Mouse (Mus musculus) embryonic facial prominence, embryonic 13.5 days (tissue): ENCODE measurements around the gene Mapk8ip3. TPM values are rescaled to one million over a fixed set of nuclear protein-coding genes. Genes with fewer than 3 reads are reported as not detected.
A peak's percentile ranks its signal among the peaks of the same experiment; 100 is the strongest.

Experiments
- ATAC-seq: fragments of 200-750 bp; cut with Nextera tagmentation; 2 replicates; pipeline ENCODE4 v1.8.0; 2017; ENCODE audit warnings: low read depth; ENCODE audit not compliant: insufficient number of reproducible peaks, insufficient read depth, low FRiP score, low TSS enrichment
- H3K27ac ChIP-seq: fragments of 300-500 bp; sonication (generic); 2 replicates; pipeline ENCODE4 v1.5.1; 2015; ENCODE audit warnings: moderate library complexity, mild to moderate bottlenecking, inconsistent platforms
- H3K27me3 ChIP-seq: fragments of 300-500 bp; sonication (generic); 2 replicates; pipeline ENCODE4 v1.6.1; 2015; ENCODE audit warnings: mild to moderate bottlenecking, inconsistent platforms
- H3K36me3 ChIP-seq: fragments of 300-500 bp; sonication (generic); 2 replicates; pipeline ENCODE4 v1.6.1; 2015; ENCODE audit warnings: mild to moderate bottlenecking, inconsistent platforms
- H3K4me1 ChIP-seq: fragments of 300-500 bp; sonication (generic); 2 replicates; pipeline ENCODE4 v1.6.1; 2015; ENCODE audit warnings: inconsistent platforms
- H3K4me2 ChIP-seq: fragments of 300-500 bp; sonication (generic); 2 replicates; pipeline ENCODE4 v1.6.1; 2015; ENCODE audit warnings: moderate library complexity, mild to moderate bottlenecking, inconsistent platforms
- H3K4me3 ChIP-seq: fragments of 300-500 bp; sonication (generic); 2 replicates; pipeline ENCODE4 v1.5.1; 2015; ENCODE audit warnings: mild to moderate bottlenecking, inconsistent platforms
- H3K9ac ChIP-seq: fragments of 300-500 bp; sonication (generic); 2 replicates; pipeline ENCODE4 v1.6.1; 2015; ENCODE audit warnings: mild to moderate bottlenecking, inconsistent platforms
- H3K9me3 ChIP-seq: fragments of 300-500 bp; sonication (generic); 2 replicates; pipeline ENCODE4 v1.6.1; 2016; ENCODE audit warnings: inconsistent platforms
- WGBS: fragments of 180-500 bp; shearing (Covaris S2); methylation state at CpG from one replicate; pipeline ENCODE4 v1.1.7; 2015; ENCODE audit warnings: mixed read lengths; 5-methylcytosine and 5-hydroxymethylcytosine counted together
- polyA plus RNA-seq: library from polyadenylated mRNA; unstranded; fragments of >200 nt; fragmentation: Nextera tagmentation; extraction: Ambion mirVana; gene quantifications from 2 replicates; pipeline ENCODE4 v1.2.1, GENCODE M21; 2015

The Mapk8ip3 gene
- polyA plus RNA-seq, 1 experiment from 2014 or later, result 41.6 TPM

DNA sequence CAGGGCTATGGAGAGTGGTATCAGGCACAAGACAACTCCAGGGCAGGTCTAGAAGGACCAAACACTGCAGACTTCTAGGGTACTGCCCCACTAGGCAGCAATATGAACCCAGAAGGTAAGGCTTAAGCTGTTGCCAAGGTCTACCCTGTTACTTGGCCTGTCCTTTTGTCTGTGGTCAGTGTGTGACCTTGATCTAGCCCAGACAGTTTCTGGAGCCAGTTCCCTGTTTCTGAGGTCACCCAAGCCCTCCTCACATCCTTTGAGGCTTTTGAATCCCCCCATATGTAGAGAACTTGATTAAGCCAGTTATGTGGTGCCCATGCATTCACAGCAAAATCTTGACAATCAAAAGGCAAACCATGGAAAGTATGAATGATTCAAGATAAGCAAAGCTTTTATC, 1.1 kb downstream of the Mapk8ip3 start:
- no peak for ATAC-seq
- Histone ChIP-seq H3K4me1 (peaks cover 24% of the 10 kb centered on the region), H3K27me3 (no peaks in the 10 kb centered on the region), H3K9me3 (no peaks in the 10 kb centered on the region), H3K27ac (no peak overlapping the region), H3K4me2 (peak overlapping the region; percentile 73), H3K36me3 (peaks cover 4% of the 10 kb centered on the region; the same call in 1 of the 2 replicates), H3K9ac (peak overlapping the region; percentile 94), H3K4me3 (peak overlapping the region; percentile 95)

DNA sequence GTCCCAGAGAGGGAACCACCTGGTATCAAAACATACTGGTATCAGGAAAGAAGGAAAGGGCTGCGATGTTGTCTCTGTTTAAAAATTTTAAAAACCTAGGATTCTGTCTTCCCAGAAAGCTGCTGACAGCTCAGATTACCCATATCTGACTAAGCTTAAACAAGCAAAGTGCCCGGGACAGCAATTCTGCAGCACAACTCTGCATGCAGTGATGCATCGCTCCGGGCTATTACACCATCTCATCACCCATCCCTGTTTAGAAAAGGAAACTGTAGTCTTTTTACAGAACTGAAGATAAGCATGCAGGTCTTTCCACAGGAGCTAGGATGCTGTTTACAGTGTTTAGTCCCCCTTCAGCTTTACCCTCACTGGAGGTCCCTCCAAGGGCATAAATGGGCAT, 1.9 kb downstream of the Mapk8ip3 start:
- 79% methylated on average over 4 of the region's 4 CpGs for WGBS
- Histone ChIP-seq H3K9ac (peak overlapping the region; percentile 94), H3K27ac (no peak overlapping the region), H3K4me3 (peak overlapping the region; percentile 95), H3K4me1 (peaks cover 24% of the 10 kb centered on the region), H3K36me3 (peaks cover 4% of the 10 kb centered on the region; the same call in 1 of the 2 replicates), H3K4me2 (peak overlapping the region; percentile 73), H3K27me3 (no peaks in the 10 kb centered on the region), H3K9me3 (no peaks in the 10 kb centered on the region)
- ATAC-seq, result no peak

DNA sequence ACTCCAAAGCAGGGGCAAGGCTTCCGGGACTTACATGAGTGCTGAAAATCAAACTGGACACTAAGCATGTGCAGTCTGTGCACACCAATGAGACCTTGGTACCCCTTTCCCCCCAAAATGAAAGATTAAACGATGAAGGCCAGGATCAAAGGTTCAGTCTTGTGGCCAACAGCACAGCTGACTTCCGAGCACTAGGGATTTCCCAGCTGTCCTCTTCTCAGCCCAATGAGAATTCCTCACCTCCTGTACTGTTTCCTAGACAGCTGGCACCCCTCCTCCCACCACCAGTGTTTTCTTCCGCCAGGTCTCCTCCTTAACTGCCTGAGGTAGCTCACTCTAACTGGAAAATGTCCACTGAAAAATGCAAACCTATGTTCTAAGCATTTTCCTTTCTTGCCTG, 3.6 kb downstream of the Mapk8ip3 start:
- no peak for ATAC-seq
- 91% methylated on average over 4 of the region's 4 CpGs for WGBS
- Histone ChIP-seq H3K9ac (no peak overlapping the region), H3K4me1 (peaks cover 24% of the 10 kb centered on the region), H3K27ac (no peak overlapping the region), H3K4me3 (no peak overlapping the region), H3K36me3 (peaks cover 10% of the 10 kb centered on the region), H3K9me3 (no peaks in the 10 kb centered on the region), H3K4me2 (no peak overlapping the region), H3K27me3 (no peaks in the 10 kb centered on the region)

DNA sequence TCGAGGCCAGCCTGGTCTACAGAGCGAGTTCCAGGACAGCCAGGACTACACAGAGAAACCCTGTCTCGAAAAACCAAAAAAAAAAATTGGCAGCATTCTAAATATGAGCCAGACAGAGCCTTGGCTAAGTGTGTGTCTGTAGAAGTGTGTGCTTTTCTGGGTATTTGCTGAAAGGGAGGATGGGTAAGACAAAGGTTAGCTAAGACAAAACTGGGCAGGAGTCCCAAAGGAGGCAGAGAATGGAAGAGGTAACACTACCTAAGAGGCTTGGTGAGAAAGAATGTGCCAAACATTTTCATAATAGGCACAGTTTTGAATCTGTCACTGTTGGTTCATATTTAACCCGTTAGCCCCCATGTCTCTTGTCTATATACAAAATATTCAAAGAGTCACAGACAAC, 4.3 kb downstream of the Mapk8ip3 start:
- WGBS, result 90% methylated on average over 4 of the region's 4 CpGs
- Histone ChIP-seq H3K4me3 (no peak overlapping the region), H3K27ac (no peak overlapping the region), H3K4me2 (no peak overlapping the region), H3K9me3 (no peaks in the 10 kb centered on the region), H3K36me3 (peaks cover 16% of the 10 kb centered on the region), H3K27me3 (no peaks in the 10 kb centered on the region), H3K4me1 (peaks cover 24% of the 10 kb centered on the region), H3K9ac (no peak overlapping the region)
- no peak for ATAC-seq

DNA sequence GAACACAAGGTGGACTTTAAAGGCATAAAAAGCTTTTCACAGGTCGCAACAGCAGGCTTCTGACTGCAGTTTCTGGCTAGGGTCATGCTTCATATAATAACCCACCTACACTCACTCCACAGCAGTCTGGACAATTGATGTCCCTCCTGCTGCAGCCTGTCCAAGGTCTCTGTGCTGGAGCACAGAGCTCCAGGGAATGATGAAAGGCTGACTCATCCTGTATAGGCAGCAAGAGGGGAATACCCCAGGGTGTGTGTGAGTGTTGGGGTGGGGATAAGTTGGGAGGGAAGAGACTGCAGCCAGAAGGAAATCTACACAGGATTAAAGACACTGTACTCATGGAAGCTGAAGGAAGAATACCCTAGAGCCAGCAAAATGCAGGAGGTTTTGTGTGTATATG, 7.3 kb downstream of the Mapk8ip3 start:
- Histone ChIP-seq H3K4me2 (no peak overlapping the region), H3K4me1 (peaks cover 10% of the 10 kb centered on the region), H3K27me3 (no peaks in the 10 kb centered on the region), H3K4me3 (no peak overlapping the region), H3K27ac (no peak overlapping the region), H3K9ac (no peak overlapping the region), H3K36me3 (peaks cover 43% of the 10 kb centered on the region), H3K9me3 (no peaks in the 10 kb centered on the region)
- 100% methylated on average over 1 of the region's 1 CpGs for whole genome bisulfite sequencing
- ATAC-seq, result no peak

DNA sequence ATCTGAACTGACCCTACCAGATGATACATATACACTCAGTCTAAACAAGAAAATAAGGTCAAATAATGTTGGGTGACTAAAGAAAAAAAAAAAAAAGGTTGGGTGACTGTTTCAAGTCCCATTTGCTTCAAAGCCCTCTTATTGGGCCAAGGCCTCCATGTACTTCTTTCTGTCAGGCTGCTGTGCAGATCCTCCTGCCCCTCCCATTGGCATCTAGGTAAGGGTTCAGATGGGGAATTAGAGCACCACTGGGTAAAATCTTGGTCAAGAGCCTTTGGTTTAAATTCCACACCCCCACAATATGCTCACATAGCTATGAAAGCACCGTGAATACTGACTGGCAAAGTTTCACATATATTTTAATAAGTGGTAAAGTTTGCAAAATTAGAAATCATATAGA, 13.5 kb downstream of the Mapk8ip3 start:
- ATAC-seq, result no peak
- Histone ChIP-seq H3K9me3 (no peaks in the 10 kb centered on the region), H3K27ac (no peak overlapping the region)

DNA sequence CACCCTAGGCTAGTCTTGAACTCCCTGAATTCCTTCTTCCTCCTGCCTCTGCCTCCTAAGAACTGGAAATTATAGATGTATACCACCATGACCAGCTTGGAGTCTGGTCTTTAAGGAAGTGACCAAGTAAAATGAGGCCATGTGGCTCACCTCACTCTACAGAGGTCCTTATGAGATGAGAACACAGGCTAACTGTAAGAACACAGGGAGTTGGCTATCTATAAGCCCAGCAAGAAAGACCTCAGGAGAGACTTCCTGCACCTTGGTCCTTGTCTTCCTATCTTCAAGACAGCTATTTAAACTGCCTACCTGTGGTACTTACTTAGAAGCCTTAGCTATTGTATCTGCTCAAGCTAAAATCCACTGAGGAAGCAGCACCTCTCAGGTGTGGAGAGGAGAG, 22.8 kb downstream of the Mapk8ip3 start:
- H3K27ac ChIP-seq, result no peak overlapping the region
- no peaks in the 10 kb centered on the region for H3K9me3 ChIP-seq
- peaks cover 98% of the 10 kb centered on the region for H3K36me3 ChIP-seq
- no peak overlapping the region for H3K4me2 ChIP-seq
- H3K4me3 ChIP-seq, result no peak overlapping the region
- H3K27me3 ChIP-seq, result no peaks in the 10 kb centered on the region
- no peak overlapping the region for H3K9ac ChIP-seq
- ATAC-seq, result no peak
- no peaks in the 10 kb centered on the region for H3K4me1 ChIP-seq

More for the DNA sequence above, 13.5 kb downstream of the Mapk8ip3 start:
- Histone ChIP-seq H3K27me3 (no peaks in the 10 kb centered on the region), H3K9ac (no peak overlapping the region), H3K4me1 (no peaks in the 10 kb centered on the region), H3K4me2 (no peak overlapping the region), H3K4me3 (no peak overlapping the region), H3K36me3 (peaks cover 95% of the 10 kb centered on the region)
- WGBS, result 93% methylated on average over 1 of the region's 1 CpGs

DNA sequence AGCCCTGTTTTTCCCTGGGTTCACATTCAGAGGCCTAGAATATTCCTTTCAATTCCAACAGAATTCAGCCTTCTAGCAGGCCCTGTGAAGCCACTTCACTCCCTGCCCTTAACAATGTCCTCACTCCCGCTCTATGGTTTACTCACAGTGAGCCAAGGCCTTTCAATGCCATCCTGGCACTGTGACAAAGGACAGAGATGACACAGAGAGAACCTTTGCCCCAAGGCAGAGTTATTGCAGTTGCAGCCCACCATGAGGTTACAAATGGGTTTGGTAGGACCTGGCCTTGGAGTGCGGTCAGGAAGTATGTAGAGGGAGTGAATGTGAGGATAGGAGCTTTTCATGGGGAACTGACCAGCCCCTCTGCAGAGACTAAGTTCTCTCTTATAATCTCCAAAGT, 29.2 kb downstream of the Mapk8ip3 start:
- ATAC-seq, result no peak
- Histone ChIP-seq H3K4me2 (no peak overlapping the region), H3K36me3 (peaks cover 100% of the 10 kb centered on the region), H3K27me3 (no peaks in the 10 kb centered on the region), H3K27ac (no peak overlapping the region), H3K9ac (no peak overlapping the region), H3K4me1 (no peaks in the 10 kb centered on the region), H3K9me3 (no peaks in the 10 kb centered on the region), H3K4me3 (no peak overlapping the region)
- WGBS, result 95% methylated on average over 2 of the region's 2 CpGs

DNA sequence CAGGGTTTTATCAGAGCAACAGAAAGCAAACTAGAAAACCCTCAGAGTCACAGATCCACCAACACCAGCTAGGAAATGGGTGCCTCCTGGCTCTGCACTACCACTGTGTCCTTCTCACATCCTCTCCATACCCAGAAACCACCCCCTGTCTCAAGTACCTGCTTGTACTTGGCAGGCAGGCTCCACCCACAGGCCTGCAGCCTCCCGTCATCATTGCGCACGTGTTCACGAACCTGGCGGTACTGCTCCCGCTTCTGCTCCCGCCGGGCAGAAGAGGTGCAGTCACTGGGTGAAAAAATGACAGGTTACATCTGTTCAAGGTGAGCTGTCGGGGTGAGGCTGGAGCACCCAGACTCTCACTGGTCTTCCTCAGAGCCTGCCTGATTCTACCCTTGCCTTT, 33.0 kb downstream of the Mapk8ip3 start:
- Histone ChIP-seq H3K4me2 (no peak overlapping the region), H3K9ac (no peak overlapping the region), H3K4me1 (no peaks in the 10 kb centered on the region), H3K4me3 (no peak overlapping the region), H3K27me3 (no peaks in the 10 kb centered on the region), H3K27ac (no peak overlapping the region), H3K9me3 (no peaks in the 10 kb centered on the region), H3K36me3 (peaks cover 100% of the 10 kb centered on the region)
- WGBS, result 93% methylated on average over 9 of the region's 9 CpGs
- no peak for ATAC-seq

DNA sequence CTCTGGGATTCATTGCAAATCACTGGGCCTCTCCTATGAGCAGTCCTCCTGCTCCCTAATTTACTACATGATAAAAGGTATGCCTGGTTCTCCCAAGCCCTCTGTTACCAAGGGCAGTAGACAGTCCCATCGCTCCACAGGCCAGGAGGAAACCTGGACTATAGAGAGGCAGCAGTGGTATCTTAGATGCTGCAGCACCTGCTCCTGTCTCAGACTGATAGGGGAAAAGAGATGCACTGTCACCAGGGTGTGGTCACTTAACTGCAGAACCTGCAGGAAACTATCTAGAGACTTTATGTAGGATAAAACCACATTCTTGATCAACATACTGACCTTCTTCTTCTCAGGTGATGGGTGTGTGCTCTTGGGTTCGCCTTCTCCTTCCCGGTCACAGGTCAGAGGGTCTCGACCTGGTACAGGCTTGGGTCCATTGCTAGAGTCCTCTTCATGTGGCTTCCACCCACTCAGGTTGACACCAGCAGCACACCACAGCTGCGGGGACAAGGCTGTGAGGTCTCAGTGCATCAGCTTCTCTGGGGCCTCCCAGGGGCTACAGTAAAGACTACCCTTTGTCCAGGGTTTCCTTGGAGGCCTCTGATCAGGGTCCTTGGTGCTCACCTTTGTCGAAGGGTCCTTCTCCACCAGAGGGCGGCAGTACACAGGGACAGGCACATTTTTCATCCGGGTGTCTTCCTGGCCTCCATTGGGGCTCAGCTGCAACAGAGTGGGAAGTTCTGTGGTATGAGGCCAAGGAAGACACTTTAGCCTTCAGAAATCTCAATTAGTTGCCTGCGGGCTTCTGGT, 33.9 kb downstream of the Mapk8ip3 start:
- 71% methylated on average over 9 of the region's 9 CpGs for WGBS
- Histone ChIP-seq H3K36me3 (peaks cover 100% of the 10 kb centered on the region), H3K4me3 (no peak overlapping the region), H3K27me3 (no peaks in the 10 kb centered on the region), H3K9ac (no peak overlapping the region), H3K4me1 (peaks cover 3% of the 10 kb centered on the region), H3K9me3 (no peaks in the 10 kb centered on the region), H3K4me2 (no peak overlapping the region), H3K27ac (no peak overlapping the region)
- ATAC-seq, result no peak

DNA sequence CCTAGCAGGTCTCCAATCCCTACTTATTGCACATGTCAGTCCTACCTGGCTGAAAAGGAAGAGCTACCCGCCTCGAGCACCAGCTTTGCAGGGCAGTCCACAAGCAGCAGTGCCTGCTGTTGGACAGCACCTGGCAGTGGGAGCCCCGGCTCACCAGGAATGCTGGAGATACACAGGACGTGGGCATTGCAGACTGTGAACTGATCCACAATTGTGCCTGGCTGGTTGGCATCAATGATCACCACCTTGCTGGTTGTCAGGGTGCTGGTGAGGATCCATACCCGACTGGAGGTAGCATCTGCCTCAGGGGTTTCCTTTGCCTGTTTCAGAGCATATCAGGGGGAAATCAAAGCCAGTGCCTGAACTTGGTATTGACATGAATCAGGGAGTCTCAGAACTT, 34.7 kb downstream of the Mapk8ip3 start:
- H3K4me2 ChIP-seq, result no peak overlapping the region
- no peak for ATAC-seq
- peaks cover 11% of the 10 kb centered on the region for H3K4me1 ChIP-seq
- H3K27me3 ChIP-seq, result no peaks in the 10 kb centered on the region
- peaks cover 98% of the 10 kb centered on the region for H3K36me3 ChIP-seq
- no peak overlapping the region for H3K9ac ChIP-seq
- H3K4me3 ChIP-seq, result no peak overlapping the region
- H3K27ac ChIP-seq, result no peak overlapping the region
- 92% methylated on average over 5 of the region's 5 CpGs for WGBS
- no peaks in the 10 kb centered on the region for H3K9me3 ChIP-seq

DNA sequence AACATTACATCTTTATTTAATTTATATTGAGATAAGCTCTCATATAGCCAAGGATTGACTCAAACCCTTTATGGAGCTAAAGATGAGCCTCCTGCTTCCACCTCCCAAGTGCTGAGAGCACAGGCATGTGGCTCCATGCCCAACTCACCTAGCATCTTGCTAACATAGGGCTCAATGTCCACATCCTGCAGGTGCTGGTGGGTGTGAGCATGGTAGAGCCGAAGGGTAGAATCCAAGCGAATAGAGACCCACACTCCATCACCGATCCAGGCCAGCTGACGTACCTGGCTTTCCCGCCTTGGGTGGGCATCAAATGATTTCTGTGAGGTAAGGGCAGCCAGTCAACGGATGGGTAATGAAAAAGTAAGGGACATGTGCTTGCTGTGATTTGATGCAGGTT, 36.8 kb downstream of the Mapk8ip3 start:
- peaks cover 26% of the 10 kb centered on the region for H3K4me1 ChIP-seq
- peaks cover 77% of the 10 kb centered on the region for H3K36me3 ChIP-seq
- no peak overlapping the region for H3K4me3 ChIP-seq
- H3K27me3 ChIP-seq, result no peaks in the 10 kb centered on the region
- no peak overlapping the region for H3K9ac ChIP-seq
- WGBS, result 90% methylated on average over 6 of the region's 6 CpGs
- H3K27ac ChIP-seq, result no peak overlapping the region
- H3K9me3 ChIP-seq, result no peaks in the 10 kb centered on the region
- H3K4me2 ChIP-seq, result no peak overlapping the region
- no peak for ATAC-seq
